Mouse (Mus musculus) left cerebral cortex, postnatal 14 days (tissue): Measurements from ENCODE around the gene Ccdc6. TPM values are rescaled to one million over a fixed set of nuclear protein-coding genes. Genes with fewer than 3 reads are reported as not detected.
A peak's percentile ranks its signal among the peaks of the same experiment; 100 is the strongest.

Experiments
- DNase-seq, 2 experiments: peaks; one replicate each; pipeline ENCODE4 v3.0.0; 2021 to 2022; ENCODE audit warnings: low spot score in 2 of 2, mixed read lengths in 1 of 2
- intact Hi-C: fragments of 180-260 bp; cut with DNase I; formaldehyde crosslinking; loops from one replicate; pipeline ENCODE4 v1.15.1; 2025
- long read RNA-seq, 2 experiments: library from polyadenylated mRNA; stranded (forward); transcript quantifications; one replicate each; pipeline ENCODE4 v2.0.0; 2021
- total RNA-seq, 2 experiments: library from RNA; stranded (reverse); gene quantifications; 2 replicates each; pipeline ENCODE4 v1.2.3; 2021

Gene Ccdc6
- total RNA-seq: 10 to 100 TPM; 53.9 to 58.8 TPM
- long read RNA-seq, experiment 1, full-length matches to known transcripts: 1 of 7 reads
- long read RNA-seq, experiment 1, partial matches to known transcripts: 0 of 7 reads
- long read RNA-seq, experiment 1, other reads (novel, unspliced or antisense): 6 of 7 reads
- long read RNA-seq, experiment 2, partial matches to known transcripts: 0 of 9 reads
- long read RNA-seq, experiment 2, other reads (novel, unspliced or antisense): 9 of 9 reads

GRCm38 (mm10) chr10:70096366-70097188, at the start of gene Ccdc6:
Gene Ccdc6, plus strand, starts transcription at chr10:70097121.
- peak; percentile 73 to 87 for DNase-seq
- intact Hi-C loops: loop anchor here (2.0 to 10.0 kb wide), 5 partner anchors 71 to 226 kb away; no protein-coding TSS in a partner anchor

- intact Hi-C loops: no loop called here
- DNase-seq: no peak
Observed at GRCm38 (mm10) chr10:70049771-70050170, 47.1 kb upstream of the Ccdc6 start.

- intact Hi-C loops: no loop called here
- DNase-seq: no peak
Observed at GRCm38 (mm10) chr10:70055291-70055690, 41.6 kb upstream of the Ccdc6 start.

- no peak for DNase-seq
- intact Hi-C loops: no loop called here
Observed at GRCm38 (mm10) chr10:70057064-70057463, 39.9 kb upstream of the Ccdc6 start.

GRCm38 (mm10) chr10:70060021-70060688, 36.8 kb upstream of the Ccdc6 start:
- peak; percentile 33 for DNase-seq
- intact Hi-C loops: no loop called here

- intact Hi-C loops: no loop called here
- DNase-seq: no peak
Observed at GRCm38 (mm10) chr10:70060689-70061081, 36.2 kb upstream of the Ccdc6 start.

GRCm38 (mm10) chr10:70063881-70064555, 32.9 kb upstream of the Ccdc6 start:
- intact Hi-C loops: no loop called here
- no peak for DNase-seq

- no peak for DNase-seq
- intact Hi-C loops: no loop called here
Observed at GRCm38 (mm10) chr10:70065191-70065590, 31.7 kb upstream of the Ccdc6 start.

- DNase-seq: no peak
- intact Hi-C loops: no loop called here
Observed at GRCm38 (mm10) chr10:70066497-70067168, 30.3 kb upstream of the Ccdc6 start.

- DNase-seq: no peak
- intact Hi-C loops: no loop called here
Observed at GRCm38 (mm10) chr10:70067169-70068115, 29.5 kb upstream of the Ccdc6 start.

GRCm38 (mm10) chr10:70069321-70069720, 27.6 kb upstream of the Ccdc6 start:
- intact Hi-C loops: no loop called here
- DNase-seq: no peak

- intact Hi-C loops: no loop called here
- peak; percentile 49 to 63 for DNase-seq
Observed at GRCm38 (mm10) chr10:70071334-70071733, 25.6 kb upstream of the Ccdc6 start.

GRCm38 (mm10) chr10:70077452-70077851, 19.5 kb upstream of the Ccdc6 start:
- peak; percentile 40 to 55 for DNase-seq
- intact Hi-C loops: no loop called here

- intact Hi-C loops: no loop called here
- DNase-seq: no peak
Observed at GRCm38 (mm10) chr10:70080908-70081307, 16.0 kb upstream of the Ccdc6 start.

- intact Hi-C loops: no loop called here
- DNase-seq: no peak
Observed at GRCm38 (mm10) chr10:70081564-70082175, 15.3 kb upstream of the Ccdc6 start.

GRCm38 (mm10) chr10:70083241-70083640, 13.7 kb upstream of the Ccdc6 start:
- intact Hi-C loops: no loop called here
- no peak for DNase-seq

GRCm38 (mm10) chr10:70085256-70085961, 11.5 kb upstream of the Ccdc6 start:
- intact Hi-C loops: no loop called here
- no peak for DNase-seq
